Mouse (Mus musculus) retina, postnatal 1 day (tissue): ENCODE data around the gene Nid1.
A peak's percentile ranks its signal among the peaks of the same experiment; 100 is the strongest.

Experiments used
- DNase-seq: peaks from one replicate; pipeline ENCODE4 v3.0.0-alpha.2; 2012

Nid1 gene

GRCm38 (mm10) chr13:13548431-13549190, 111.3 kb downstream of the Nid1 start:
- DNase-seq = no peak

GRCm38 (mm10) chr13:13549687-13550660, 112.6 kb downstream of the Nid1 start:
- peak; percentile 39 for DNase-seq

- peak; percentile 23 for DNase-seq
Observed at GRCm38 (mm10) chr13:13552020-13552419, 114.7 kb downstream of the Nid1 start.

GRCm38 (mm10) chr13:13553660-13554059, 116.3 kb downstream of the Nid1 start:
- DNase-seq = no peak

- no peak for DNase-seq
Observed at GRCm38 (mm10) chr13:13555196-13555595, 117.8 kb downstream of the Nid1 start.

- no peak for DNase-seq
Observed at GRCm38 (mm10) chr13:13557001-13557743, 119.8 kb downstream of the Nid1 start.

- no peak for DNase-seq
Observed at GRCm38 (mm10) chr13:13558251-13558650, 120.9 kb downstream of the Nid1 start.

GRCm38 (mm10) chr13:13558900-13559299, 121.5 kb downstream of the Nid1 start:
- DNase-seq = no peak
